8 mouse cellular contexts compared by ENCODE assay signal in the genomic region with DNA sequence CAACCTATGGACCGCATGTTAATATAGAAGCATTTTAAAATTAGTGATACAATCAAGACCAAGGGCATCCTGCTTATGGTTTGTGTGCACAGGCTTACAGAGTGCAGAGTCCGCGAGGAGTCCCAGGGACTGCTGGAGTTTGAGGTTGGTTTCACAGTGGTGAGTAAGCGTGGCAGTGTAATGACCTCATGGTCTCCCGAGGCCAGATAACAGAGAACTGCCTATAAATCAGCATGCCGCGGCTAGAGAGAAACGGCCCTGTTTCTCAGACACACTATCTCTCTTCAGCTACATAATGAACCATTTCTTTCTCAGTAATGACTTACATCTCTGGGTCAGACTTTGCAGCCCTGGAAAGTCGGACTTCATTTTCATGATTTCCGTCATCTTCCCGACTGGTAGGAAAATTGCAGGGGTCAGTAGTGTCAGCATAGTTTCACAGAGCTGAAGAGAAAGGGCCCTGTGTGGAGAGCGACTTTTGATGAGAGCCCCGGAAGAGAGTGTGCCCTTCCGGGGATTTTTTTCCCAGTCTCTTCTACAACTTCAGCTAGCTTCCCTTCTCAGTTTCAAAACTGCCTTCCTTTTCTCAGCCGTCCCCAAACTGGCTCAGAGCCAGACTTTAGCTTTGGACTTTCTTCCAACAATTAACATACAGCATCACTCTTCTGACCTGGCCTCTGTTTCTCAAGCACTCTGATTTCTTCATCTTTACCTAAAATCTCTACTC. TPM values are rescaled to one million over a fixed set of nuclear protein-coding genes. Genes with fewer than 3 reads are reported as not detected.
DNase-seq lines count a peak whose midpoint lies in the region; ATAC-seq lines count a peak whose summit lies in the region.

No protein-coding gene starts in this region.

- peak overlapping the region; percentile 57 for H3K27ac ChIP-seq in brown adipose tissue, adult 24 weeks (replicated peaks; ENCODE audit: low read depth, low read length)
- H3K27ac ChIP-seq in heart, embryonic 11.5 days (ENCODE audit: low read depth, low read length): peak overlapping the region; percentile 47
- H3K27ac ChIP-seq in midbrain, embryonic 15.5 days: no peak overlapping the region

- 0 out of 2 replicates have a peak overlapping the region, but pooled peaks have one; percentile 2 for H3K4me2 ChIP-seq in heart, embryonic 11.5 days
- no peak overlapping the region for H3K4me2 ChIP-seq in midbrain, embryonic 15.5 days

- H3K27me3 ChIP-seq in heart, embryonic 11.5 days (ENCODE audit: control insufficient read depth, insufficient read depth, low read length): no peaks in the 10 kb centered on the region
- no peaks in the 10 kb centered on the region for H3K27me3 ChIP-seq in midbrain, embryonic 15.5 days (replicated peaks)

- no peaks in the 10 kb centered on the region for H3K4me1 ChIP-seq in brown adipose tissue, adult 24 weeks (ENCODE audit: control insufficient read depth, insufficient read depth, insufficient read length, low read length)
- H3K4me1 ChIP-seq in heart, embryonic 11.5 days (ENCODE audit: control insufficient read depth, insufficient read depth, low read length): no peaks in the 10 kb centered on the region
- peaks cover 3% of the 10 kb centered on the region; the same call in 1 of the 2 replicates for H3K4me1 ChIP-seq in midbrain, embryonic 15.5 days

- H3K9me3 ChIP-seq in heart, embryonic 11.5 days (replicated peaks; ENCODE audit: control insufficient read depth, low read length): no peaks in the 10 kb centered on the region
- H3K9me3 ChIP-seq in midbrain, embryonic 15.5 days: no peaks in the 10 kb centered on the region

- peak; percentile 74 for ATAC-seq in heart, embryonic 11.5 days (replicated peaks; ENCODE audit: insufficient number of reproducible peaks, low FRiP score, low TSS enrichment)
- peak; percentile 66 for ATAC-seq in midbrain, embryonic 15.5 days (replicated peaks)

- peak; percentile 32 for DNase-seq in MN1 (ENCODE audit: low spot score)
- peak; percentile 46 for DNase-seq in kidney, postnatal 14 days
- no peak for DNase-seq in left cerebral cortex, postnatal 36 days (ENCODE audit: low spot score in 2 of 2)
- DNase-seq in right cerebral cortex, adult 18-20 months: no peak
- no peak for DNase-seq in spleen, adult 18-20 months

- no peak overlapping the region for H3K9ac ChIP-seq in heart, embryonic 11.5 days (ENCODE audit: low read depth, low read length)
- H3K9ac ChIP-seq in midbrain, embryonic 15.5 days: no peak overlapping the region

- peak overlapping the region; percentile 47 for H3K4me3 ChIP-seq in brown adipose tissue, adult 24 weeks (ENCODE audit: insufficient read depth, low read depth, low read length)
- no peak overlapping the region for H3K4me3 ChIP-seq in heart, embryonic 11.5 days (ENCODE audit: low read depth, low read length)
- H3K4me3 ChIP-seq in midbrain, embryonic 15.5 days: no peak overlapping the region

- no peaks in the 10 kb centered on the region for H3K36me3 ChIP-seq in heart, embryonic 11.5 days (ENCODE audit: control insufficient read depth, insufficient read depth, low read length)
- H3K36me3 ChIP-seq in midbrain, embryonic 15.5 days (replicated peaks): no peaks in the 10 kb centered on the region

- intact Hi-C loops in left cerebral cortex, postnatal 36 days (cut with DNase I): loop anchor here (5.0 to 10.0 kb wide), 3 partner anchors 169 to 329 kb away; no protein-coding TSS in a partner anchor

- 38% methylated on average over 15 of the region's 15 CpGs for WGBS in heart, embryonic 11.5 days (ENCODE audit: insufficient replicate concordance)
- 61% methylated on average over 15 of the region's 15 CpGs for WGBS in midbrain, embryonic 15.5 days

RNA-seq across cellular contexts. Expression of gene Postn, which starts 2.3 kb away (rescaled TPM):
- 56.4 and 94.8 TPM in 2 replicates for polyA plus RNA-seq in brown adipose tissue, adult 24 weeks (2012; ENCODE audit: insufficient read depth, insufficient read length, missing spikeins)
- polyA plus RNA-seq in heart, embryonic 11.5 days (2014; fragmentation: Nextera tagmentation; extraction: Ambion mirVana): 129 and 141 TPM in 2 replicates
- 12.2 and 13.5 TPM in 2 replicates for polyA plus RNA-seq in midbrain, embryonic 15.5 days (2015; fragmentation: Nextera tagmentation; extraction: Ambion mirVana)
- 1 to 10 TPM; 2.6 to 3.3 TPM for total RNA-seq in left cerebral cortex, postnatal 36 days (2021)

Comparison
In these comparisons a context has a peak if more than half of its experiments do, and no peak if none do; other contexts are left out.
1. DNase-seq: peak in MN1 (single experiment) and kidney, postnatal 14 days (single experiment); none in left cerebral cortex, postnatal 36 days (0 of 2), right cerebral cortex, adult 18-20 months (single experiment) and spleen, adult 18-20 months (0 of 2).